Mouse (Mus musculus): ENCODE data around the gene Pced1b.

Pced1b gene

GRCm38 (mm10) chr15:97288690-97289089 lies 41.8 kb downstream of the Pced1b start:
- no peak for DNase-seq

- no peak for DNase-seq
Measured at GRCm38 (mm10) chr15:97289176-97289575, 42.3 kb downstream of the Pced1b start.

GRCm38 (mm10) chr15:97290351-97290750 lies 43.4 kb downstream of the Pced1b start:
- DNase-seq = no peak

- DNase-seq = peak; percentile 54 to 67
Measured at GRCm38 (mm10) chr15:97291291-97292050, 44.6 kb downstream of the Pced1b start.

GRCm38 (mm10) chr15:97307935-97308334 lies 61.0 kb downstream of the Pced1b start:
- no peak for DNase-seq

- DNase-seq = no peak
Measured at GRCm38 (mm10) chr15:97309533-97309932, 62.6 kb downstream of the Pced1b start.

GRCm38 (mm10) chr15:97310251-97310650 lies 63.3 kb downstream of the Pced1b start:
- no peak for DNase-seq

GRCm38 (mm10) chr15:97311211-97311610 lies 64.3 kb downstream of the Pced1b start:
- DNase-seq = no peak

GRCm38 (mm10) chr15:97311937-97312336 lies 65.0 kb downstream of the Pced1b start:
- no peak for DNase-seq

- no peak for DNase-seq
Measured at GRCm38 (mm10) chr15:97314720-97315421, 68.0 kb downstream of the Pced1b start.

- no peak for DNase-seq
Measured at GRCm38 (mm10) chr15:97315422-97315757, 68.5 kb downstream of the Pced1b start.

- no peak for DNase-seq
Measured at GRCm38 (mm10) chr15:97318365-97319001, 71.6 kb downstream of the Pced1b start.

- no peak for DNase-seq
Measured at GRCm38 (mm10) chr15:97322821-97323220, 75.9 kb downstream of the Pced1b start.

- DNase-seq = no peak
Measured at GRCm38 (mm10) chr15:97323466-97323865, 76.6 kb downstream of the Pced1b start.

GRCm38 (mm10) chr15:97324311-97324710 lies 77.4 kb downstream of the Pced1b start:
- no peak for DNase-seq

GRCm38 (mm10) chr15:97327500-97328081 lies 80.7 kb downstream of the Pced1b start:
- DNase-seq = peak in 1 of 2 experiments; percentile 40

GRCm38 (mm10) chr15:97332582-97332981 lies 85.7 kb downstream of the Pced1b start:
- no peak for DNase-seq

GRCm38 (mm10) chr15:97337636-97338352 lies 90.9 kb downstream of the Pced1b start:
- no peak for DNase-seq

GRCm38 (mm10) chr15:97338377-97339060 lies 91.6 kb downstream of the Pced1b start:
- DNase-seq = no peak

GRCm38 (mm10) chr15:97342336-97342735 lies 95.4 kb downstream of the Pced1b start:
- DNase-seq = no peak

- DNase-seq = no peak
Measured at GRCm38 (mm10) chr15:97342945-97343344, 96.0 kb downstream of the Pced1b start.

GRCm38 (mm10) chr15:97343921-97344320 lies 97.0 kb downstream of the Pced1b start:
- no peak for DNase-seq

Measured in kidney, postnatal 25 days (tissue).